Mouse (Mus musculus) kidney, embryonic 15.5 days (tissue): ENCODE data around the gene Ampd2. TPM values are rescaled to one million over a fixed set of nuclear protein-coding genes. Genes with fewer than 3 reads are reported as not detected.

Experiments used
- ATAC-seq: fragments of 200-750 bp; cut with Nextera tagmentation; replicated peaks from 2 replicates; pipeline ENCODE4 v1.8.0; 2017; ENCODE audit warnings: moderate TSS enrichment; ENCODE audit not compliant: low FRiP score
- H3K27ac ChIP-seq: fragments of 300-500 bp; sonication (generic); 2 replicates; pipeline ENCODE4 v1.5.1; 2015; ENCODE audit warnings: mild to moderate bottlenecking, inconsistent platforms
- H3K27me3 ChIP-seq: fragments of 300-500 bp; sonication (generic); 2 replicates; pipeline ENCODE4 v1.6.1; 2015; ENCODE audit warnings: inconsistent platforms
- H3K36me3 ChIP-seq: fragments of 300-500 bp; sonication (generic); 2 replicates; pipeline ENCODE4 v1.6.1; 2015; ENCODE audit warnings: inconsistent platforms
- H3K4me1 ChIP-seq: fragments of 300-500 bp; sonication (generic); 2 replicates; pipeline ENCODE4 v1.6.1; 2015; ENCODE audit warnings: inconsistent platforms
- H3K4me2 ChIP-seq: fragments of 300-500 bp; sonication (generic); 2 replicates; pipeline ENCODE4 v1.6.1; 2015; ENCODE audit warnings: moderate library complexity, mild to moderate bottlenecking, inconsistent platforms
- H3K4me3 ChIP-seq: fragments of 300-500 bp; sonication (generic); replicated peaks from 2 replicates; pipeline ENCODE4 v1.5.1; 2015; ENCODE audit warnings: mild to moderate bottlenecking, inconsistent platforms
- H3K9ac ChIP-seq: fragments of 300-500 bp; sonication (generic); 2 replicates; pipeline ENCODE4 v1.6.1; 2015; ENCODE audit warnings: mild to moderate bottlenecking, inconsistent platforms
- H3K9me3 ChIP-seq: fragments of 300-500 bp; sonication (generic); replicated peaks from 2 replicates; pipeline ENCODE4 v1.6.1; 2016; ENCODE audit warnings: inconsistent platforms
- WGBS: fragments of 180-500 bp; shearing (Covaris S2); methylation state at CpG from one replicate; pipeline ENCODE4 v1.1.7; 2015; ENCODE audit warnings: mixed read lengths; 5-methylcytosine and 5-hydroxymethylcytosine counted together
- polyA plus RNA-seq: library from polyadenylated mRNA; unstranded; fragments of >200 nt; fragmentation: Nextera tagmentation; extraction: Ambion mirVana; gene quantifications from 2 replicates; pipeline ENCODE4 v1.2.1, GENCODE M21; 2015

Ampd2 gene
- polyA plus RNA-seq, 1 experiment from 2014 or later = 66.2 TPM

DNA sequence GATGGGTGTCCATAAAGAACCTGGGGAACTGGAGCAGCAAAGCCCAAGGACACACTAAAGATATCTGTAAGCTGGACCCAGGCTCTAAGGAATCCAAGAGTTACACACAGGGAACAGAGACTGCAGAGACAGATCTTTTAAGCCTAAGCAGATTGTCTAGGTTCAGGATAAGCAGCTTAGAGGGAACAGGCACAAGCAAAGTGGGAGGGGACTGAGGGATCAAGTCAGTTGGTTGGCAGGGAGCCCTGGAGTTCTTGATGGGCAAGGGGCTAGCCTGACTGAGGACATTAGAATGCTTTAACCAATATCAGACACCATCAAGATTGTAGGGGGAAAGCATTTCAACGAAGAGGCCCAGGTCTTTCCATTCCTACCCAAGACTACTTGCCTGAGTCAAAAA, 7.7 kb upstream of the Ampd2 start:
- H3K27me3 ChIP-seq = no peaks in the 10 kb centered on the region
- H3K4me2 ChIP-seq = no peak overlapping the region
- H3K9me3 ChIP-seq = no peaks in the 10 kb centered on the region
- no peak overlapping the region for H3K27ac ChIP-seq
- no peak overlapping the region for H3K9ac ChIP-seq
- WGBS = 71% methylated on average over 1 of the region's 1 CpGs
- no peaks in the 10 kb centered on the region for H3K36me3 ChIP-seq
- H3K4me1 ChIP-seq = peaks cover 4% of the 10 kb centered on the region; the same call in 1 of the 2 replicates
- ATAC-seq = no peak
- no peak overlapping the region for H3K4me3 ChIP-seq

DNA sequence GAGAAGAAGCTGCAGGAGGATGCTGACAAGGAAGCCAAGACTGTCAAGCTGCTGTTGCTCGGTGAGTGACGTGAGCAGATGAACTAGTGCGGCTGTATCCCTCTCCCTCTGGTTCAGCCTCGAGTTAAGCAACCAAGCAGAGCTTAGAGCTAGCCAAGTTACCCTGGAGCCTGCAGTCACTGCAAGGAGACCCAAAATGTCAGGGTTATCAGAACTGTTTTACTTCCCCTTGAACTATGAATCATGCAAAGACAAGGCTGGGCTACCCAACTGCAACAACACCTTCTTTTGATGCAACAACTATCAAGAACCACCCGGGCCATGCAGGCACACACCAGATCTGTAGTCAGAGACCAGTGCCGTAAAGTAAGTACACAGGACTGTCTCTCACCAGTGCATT, 6.9 kb upstream of the Ampd2 start:
- H3K27ac ChIP-seq = no peak overlapping the region
- H3K27me3 ChIP-seq = no peaks in the 10 kb centered on the region
- peaks cover 11% of the 10 kb centered on the region for H3K4me1 ChIP-seq
- no peaks in the 10 kb centered on the region for H3K9me3 ChIP-seq
- no peak overlapping the region for H3K4me3 ChIP-seq
- 62% methylated on average over 6 of the region's 6 CpGs for WGBS
- H3K9ac ChIP-seq = no peak overlapping the region
- H3K36me3 ChIP-seq = no peaks in the 10 kb centered on the region
- H3K4me2 ChIP-seq = no peak overlapping the region
- no peak for ATAC-seq

DNA sequence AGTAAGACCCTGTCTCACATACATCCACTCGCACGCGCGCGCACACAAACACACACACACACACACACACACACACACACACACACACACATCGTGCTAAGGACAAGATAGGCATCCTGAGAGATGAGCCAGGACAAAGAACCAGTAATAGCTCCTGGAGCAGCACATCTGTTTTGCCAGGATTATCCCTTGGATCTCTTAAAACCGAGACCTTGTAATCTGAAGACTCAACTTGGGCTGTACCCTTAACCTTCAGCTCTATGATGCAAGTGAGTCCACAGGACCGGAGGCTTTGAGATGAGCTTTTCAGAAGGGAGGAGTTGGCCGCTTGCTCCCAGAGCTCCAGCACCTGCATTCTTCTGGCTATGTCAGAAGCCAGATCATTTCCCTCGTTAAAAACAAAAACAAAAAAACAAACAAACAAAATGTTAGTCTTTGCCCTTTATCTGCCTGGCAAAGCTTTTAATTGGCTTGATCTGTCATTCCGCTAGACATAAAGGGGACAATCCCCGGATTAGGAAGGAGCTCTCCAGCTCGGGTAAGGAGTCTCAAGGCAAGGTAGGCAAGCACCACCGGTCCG, 6.2 kb upstream of the Ampd2 start, which contains the start of gene Gnat2:
TSS of gene Gnat2 (plus strand) at position 254 of the 580 bp plus-strand sequence.
- no peak for ATAC-seq
- Histone ChIP-seq H3K27ac (no peak within 1 kb of the TSS), H3K4me2 (no peak within 1 kb of the TSS), H3K4me3 (no peak within 1 kb of the TSS), H3K36me3 (no peaks in the 10 kb centered on the region), H3K9ac (no peak within 1 kb of the TSS), H3K27me3 (no peaks in the 10 kb centered on the region), H3K4me1 (peaks cover 11% of the 10 kb centered on the region), H3K9me3 (no peaks in the 10 kb centered on the region)
- 82% methylated on average over 15 of the region's 15 CpGs for WGBS

DNA sequence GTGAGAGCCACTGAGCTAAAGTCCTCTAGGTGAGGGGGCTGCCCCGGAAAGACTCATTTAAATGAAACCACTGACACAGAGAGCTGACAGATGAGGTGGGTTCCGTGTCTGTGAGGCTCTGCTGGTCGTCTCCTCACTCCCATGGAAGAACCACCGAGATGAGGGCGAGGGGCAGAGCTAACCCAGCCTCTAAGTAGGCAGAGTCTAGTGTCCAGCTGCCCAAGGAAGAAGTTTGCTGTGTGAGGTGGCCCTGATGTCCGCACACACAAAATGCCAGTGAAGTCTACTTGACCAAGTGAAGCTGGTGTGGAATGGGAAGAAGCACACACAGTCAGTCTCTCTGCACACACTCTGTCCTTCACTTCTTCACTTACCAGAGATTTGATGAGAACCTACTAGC, 5.6 kb upstream of the Ampd2 start:
- no peak for ATAC-seq
- Histone ChIP-seq H3K9me3 (no peaks in the 10 kb centered on the region), H3K4me1 (peaks cover 16% of the 10 kb centered on the region), H3K4me2 (no peak overlapping the region), H3K4me3 (no peak overlapping the region), H3K9ac (no peak overlapping the region), H3K27me3 (no peaks in the 10 kb centered on the region), H3K36me3 (no peaks in the 10 kb centered on the region), H3K27ac (no peak overlapping the region)
- WGBS = 72% methylated on average over 6 of the region's 6 CpGs

DNA sequence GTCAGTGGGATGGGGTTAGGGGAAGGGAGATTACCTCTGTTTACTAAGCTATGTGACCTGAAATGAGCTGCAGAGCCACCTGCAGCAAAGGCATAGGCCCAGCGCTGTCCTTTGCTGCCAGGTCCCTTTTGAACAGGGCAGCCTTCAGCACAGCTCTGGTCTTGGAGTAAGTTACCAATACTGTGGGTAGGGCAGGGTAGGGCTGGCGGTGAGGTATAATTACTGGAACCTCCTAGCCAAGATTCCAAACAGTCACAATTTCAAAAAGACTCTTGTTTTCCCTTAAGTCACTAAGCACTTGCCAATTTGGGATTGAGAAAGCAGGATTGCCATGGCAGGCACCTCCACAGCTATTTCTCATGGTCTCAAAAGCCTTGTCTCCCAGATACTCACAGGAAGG, 4.1 kb upstream of the Ampd2 start:
- no peak overlapping the region for H3K27ac ChIP-seq
- H3K4me3 ChIP-seq = no peak overlapping the region
- H3K9ac ChIP-seq = no peak overlapping the region
- H3K4me1 ChIP-seq = peaks cover 22% of the 10 kb centered on the region
- no peaks in the 10 kb centered on the region for H3K27me3 ChIP-seq
- H3K9me3 ChIP-seq = no peaks in the 10 kb centered on the region
- H3K4me2 ChIP-seq = no peak overlapping the region
- ATAC-seq = no peak
- WGBS = 82% methylated on average over 2 of the region's 2 CpGs
- no peaks in the 10 kb centered on the region for H3K36me3 ChIP-seq

DNA sequence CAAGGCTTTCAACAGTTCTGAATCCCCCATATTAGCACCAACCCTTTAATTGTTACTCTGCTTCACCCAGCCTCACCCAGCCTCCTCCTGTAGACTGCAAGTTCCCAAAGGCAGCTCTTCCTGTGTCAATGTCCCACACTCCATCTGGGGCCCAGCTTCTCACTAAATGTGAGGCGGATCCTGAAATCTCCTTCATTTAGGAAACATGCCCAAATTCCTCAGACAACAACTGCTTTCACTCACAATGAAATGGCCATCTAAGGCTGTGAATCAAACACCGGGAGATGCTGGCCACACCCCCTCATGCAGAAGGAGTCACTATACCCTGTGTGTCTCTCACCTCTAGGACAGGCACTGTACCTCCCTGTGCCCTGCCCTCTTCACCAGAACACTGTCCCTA, 3.5 kb upstream of the Ampd2 start:
- no peak overlapping the region for H3K4me3 ChIP-seq
- H3K9ac ChIP-seq = no peak overlapping the region
- H3K9me3 ChIP-seq = no peaks in the 10 kb centered on the region
- ATAC-seq = no peak
- H3K27ac ChIP-seq = 0 out of 2 replicates have a peak overlapping the region, but pooled peaks have one; percentile 45
- 48% methylated on average over 2 of the region's 2 CpGs for WGBS
- no peaks in the 10 kb centered on the region for H3K27me3 ChIP-seq
- no peaks in the 10 kb centered on the region for H3K36me3 ChIP-seq
- peaks cover 24% of the 10 kb centered on the region for H3K4me1 ChIP-seq
- no peak overlapping the region for H3K4me2 ChIP-seq

DNA sequence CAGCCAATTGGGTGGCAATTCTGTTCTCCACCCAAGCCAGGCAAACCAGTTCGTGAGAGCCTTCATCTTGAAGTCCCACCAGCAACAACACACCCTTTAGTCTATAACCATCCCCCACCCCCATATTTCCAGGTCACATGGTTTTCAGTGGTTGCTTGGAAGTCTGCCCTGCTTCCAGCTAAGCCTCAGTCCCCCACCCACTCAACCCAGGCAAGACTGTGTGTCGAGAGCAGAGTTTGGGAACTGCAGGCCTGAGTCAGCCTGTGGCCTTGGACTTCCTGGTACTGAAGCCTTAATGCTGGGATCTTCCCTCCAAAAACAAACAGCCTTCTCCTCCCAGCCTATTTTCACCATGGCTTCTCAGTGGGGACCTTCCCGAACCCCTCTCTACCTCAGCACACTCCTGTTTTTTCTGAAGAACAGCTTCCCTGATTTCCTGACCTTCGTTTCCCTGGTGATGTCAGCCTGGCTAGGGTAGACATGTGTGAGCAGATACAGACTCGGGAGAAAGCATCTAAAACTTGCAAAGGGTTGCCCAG, 2.5 kb upstream of the Ampd2 start:
- 44% methylated on average over 5 of the region's 5 CpGs for WGBS
- Histone ChIP-seq H3K9me3 (no peaks in the 10 kb centered on the region), H3K9ac (no peak overlapping the region), H3K27me3 (no peaks in the 10 kb centered on the region), H3K36me3 (peaks cover under 1% of the 10 kb centered on the region; the same call in 1 of the 2 replicates), H3K27ac (peak overlapping the region; percentile 45), H3K4me2 (no peak overlapping the region), H3K4me3 (no peak overlapping the region), H3K4me1 (peaks cover 34% of the 10 kb centered on the region)
- ATAC-seq = no peak

DNA sequence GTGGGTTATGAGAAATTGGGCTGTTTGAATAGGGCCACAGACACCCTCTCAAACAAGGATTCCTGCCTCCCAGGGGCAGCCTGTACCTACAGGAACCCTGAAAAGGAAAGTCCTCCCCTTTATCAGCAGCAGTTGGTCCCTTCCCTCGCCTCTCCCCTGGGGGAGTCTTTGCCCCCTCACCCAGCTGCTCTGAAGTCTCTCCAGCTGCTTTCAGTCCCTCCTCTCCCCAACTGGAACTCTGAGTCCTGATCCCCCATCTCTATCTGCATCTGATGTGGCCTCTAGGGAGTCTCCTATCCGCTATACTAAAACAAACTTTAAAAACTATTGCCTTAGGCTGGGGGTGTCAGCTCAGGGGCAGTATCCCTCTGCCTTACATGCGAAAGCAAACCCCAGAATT, 878 bp upstream of the Ampd2 start:
- peaks cover 3% of the 10 kb centered on the region; the same call in 1 of the 2 replicates for H3K36me3 ChIP-seq
- H3K27me3 ChIP-seq = no peaks in the 10 kb centered on the region
- H3K9ac ChIP-seq = no peak overlapping the region
- no peaks in the 10 kb centered on the region for H3K9me3 ChIP-seq
- 80% methylated on average over 3 of the region's 3 CpGs for WGBS
- peak overlapping the region; percentile 86; the same call in 1 of the 2 replicates for H3K4me2 ChIP-seq
- peaks cover 50% of the 10 kb centered on the region for H3K4me1 ChIP-seq
- ATAC-seq = no peak
- peak overlapping the region; percentile 97; the same call in 1 of the 2 replicates for H3K27ac ChIP-seq
- 0 out of 2 replicates have a peak overlapping the region, but pooled peaks have one; percentile 60 for H3K4me3 ChIP-seq

DNA sequence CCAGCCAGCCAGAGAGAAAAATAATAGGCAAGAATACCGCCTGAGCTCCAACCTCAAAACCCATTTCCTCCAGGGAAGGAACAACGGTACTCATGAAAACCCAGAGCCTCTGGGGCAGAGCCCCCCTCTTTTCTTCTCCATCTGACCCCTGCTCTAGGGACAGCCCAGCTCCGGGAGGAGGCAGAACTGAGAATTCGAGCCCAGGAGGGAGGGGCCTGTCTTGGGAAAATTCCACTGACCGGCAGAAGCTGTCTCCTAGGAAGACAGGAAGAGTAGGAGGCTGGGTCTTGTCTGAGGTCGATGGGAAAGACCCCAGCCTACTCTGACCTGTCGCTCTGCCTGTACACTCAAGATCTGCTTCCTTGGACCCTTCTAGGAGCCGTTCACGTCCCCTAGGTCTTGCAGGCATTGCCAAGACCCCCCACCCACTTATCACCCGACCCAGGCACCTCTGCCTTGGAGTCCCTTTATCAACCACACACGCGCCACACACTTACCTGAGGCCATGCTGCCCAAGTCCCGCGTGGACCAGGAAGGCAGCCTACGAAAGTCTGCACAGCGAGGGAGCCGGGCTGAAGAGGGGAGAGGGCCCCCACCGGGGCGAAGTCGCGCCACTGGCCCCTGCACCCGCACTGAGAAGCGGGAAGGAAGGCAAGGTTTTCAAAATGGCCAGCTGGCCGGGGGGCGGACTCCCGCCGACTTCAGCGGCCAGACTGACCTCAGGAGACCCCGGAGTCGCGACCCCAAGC, 556 bp downstream of the Ampd2 start:
- Histone ChIP-seq H3K27me3 (no peaks in the 10 kb centered on the region), H3K4me1 (peaks cover 63% of the 10 kb centered on the region), H3K27ac (peak overlapping the region; percentile 97), H3K4me2 (peak overlapping the region; percentile 86), H3K36me3 (peaks cover 3% of the 10 kb centered on the region; the same call in 1 of the 2 replicates), H3K9ac (peak overlapping the region; percentile 55), H3K4me3 (peak overlapping the region; percentile 60), H3K9me3 (no peaks in the 10 kb centered on the region)
- ATAC-seq = peak; percentile 87
- WGBS = 0% methylated on average over 29 of the region's 31 CpGs

DNA sequence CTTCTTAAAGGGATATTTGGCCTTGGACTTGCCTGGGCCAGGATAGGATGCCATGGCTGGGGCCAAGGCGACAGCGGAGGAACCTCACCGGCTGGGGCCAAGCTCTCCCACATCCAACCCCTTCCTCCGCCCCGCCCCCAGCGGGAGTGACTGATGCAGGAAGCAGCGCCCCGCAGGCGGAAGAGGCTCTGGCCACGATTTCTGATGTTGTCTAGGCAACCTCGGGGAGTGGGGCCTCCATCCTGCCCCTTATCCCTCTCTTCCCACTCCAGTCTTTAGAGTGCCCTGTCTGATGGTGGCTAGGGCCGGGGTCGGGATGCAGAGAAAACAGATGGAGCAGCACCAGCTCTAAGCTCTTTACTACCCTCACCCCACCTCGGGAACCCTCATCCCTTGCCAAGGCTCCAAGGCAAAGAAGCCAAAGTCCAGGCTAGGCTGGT, 1.1 kb downstream of the Ampd2 start:
- peak; percentile 88 for ATAC-seq
- Histone ChIP-seq H3K4me2 (peak overlapping the region; percentile 86), H3K4me1 (peaks cover 67% of the 10 kb centered on the region), H3K27me3 (no peaks in the 10 kb centered on the region), H3K9me3 (no peaks in the 10 kb centered on the region), H3K36me3 (peaks cover 9% of the 10 kb centered on the region), H3K9ac (peak overlapping the region; percentile 55), H3K27ac (peak overlapping the region; percentile 97), H3K4me3 (peak overlapping the region; percentile 60)
- WGBS = under 1% methylated on average over 14 of the region's 14 CpGs

DNA sequence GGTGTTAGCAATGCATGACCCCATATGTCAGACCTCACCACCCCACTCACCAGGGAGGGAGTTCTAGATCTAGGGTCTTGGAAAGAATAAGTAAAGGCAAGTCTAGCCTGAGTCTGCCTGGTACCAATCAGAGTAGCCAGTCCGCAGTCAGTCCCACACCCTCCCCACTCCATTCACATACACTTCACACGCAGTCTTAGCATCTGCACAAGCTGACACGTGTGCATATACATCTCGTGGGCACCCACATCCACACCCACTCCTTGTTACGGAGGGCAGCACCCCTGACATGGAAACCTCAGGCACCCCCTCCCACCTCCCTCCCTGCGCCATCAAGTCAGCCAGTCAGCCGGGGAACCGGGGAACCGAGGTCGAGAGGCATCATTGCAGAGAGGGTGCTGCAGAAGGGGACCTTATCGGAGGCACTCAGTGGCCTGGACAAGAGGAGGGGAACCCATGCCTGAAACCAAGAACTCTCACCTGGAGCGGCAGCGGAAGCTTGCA, 1.6 kb downstream of the Ampd2 start:
- H3K27me3 ChIP-seq = no peaks in the 10 kb centered on the region
- H3K4me1 ChIP-seq = peaks cover 67% of the 10 kb centered on the region
- H3K4me3 ChIP-seq = peak overlapping the region; percentile 60
- H3K9ac ChIP-seq = peak overlapping the region; percentile 55
- WGBS = 11% methylated on average over 13 of the region's 13 CpGs
- no peak for ATAC-seq
- peaks cover 14% of the 10 kb centered on the region for H3K36me3 ChIP-seq
- H3K9me3 ChIP-seq = no peaks in the 10 kb centered on the region
- H3K4me2 ChIP-seq = peak overlapping the region; percentile 86
- peak overlapping the region; percentile 97 for H3K27ac ChIP-seq

DNA sequence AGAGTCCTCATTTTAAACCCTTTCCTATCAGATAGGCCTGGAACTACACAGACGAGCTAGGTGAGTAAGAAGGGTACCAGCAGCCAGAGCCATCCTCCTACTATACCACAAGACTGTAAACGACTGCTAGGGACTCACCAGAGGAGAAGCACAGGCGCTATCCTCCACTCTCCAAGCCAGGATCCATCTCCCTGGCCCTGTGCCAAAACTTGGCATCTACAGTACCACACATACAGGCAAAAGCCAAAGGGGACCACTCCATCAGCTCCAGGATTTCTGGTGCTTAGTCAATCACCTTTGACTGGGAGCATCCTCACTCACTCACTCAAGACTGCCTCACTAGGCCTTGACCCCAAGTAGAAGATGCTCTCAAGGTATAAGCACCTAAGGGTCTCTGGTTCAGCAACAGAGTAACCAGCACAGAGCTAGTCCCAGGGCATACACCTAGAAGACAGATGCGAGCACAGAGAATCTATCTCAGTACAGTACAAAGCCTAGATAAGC, 2.5 kb downstream of the Ampd2 start:
- peaks cover 22% of the 10 kb centered on the region for H3K36me3 ChIP-seq
- no peak for ATAC-seq
- no peak overlapping the region for H3K27ac ChIP-seq
- peak overlapping the region; percentile 60 for H3K4me3 ChIP-seq
- H3K4me1 ChIP-seq = peaks cover 60% of the 10 kb centered on the region
- 74% methylated on average over 4 of the region's 4 CpGs for WGBS
- no peaks in the 10 kb centered on the region for H3K9me3 ChIP-seq
- peak overlapping the region; percentile 86 for H3K4me2 ChIP-seq
- peak overlapping the region; percentile 55; the same call in 1 of the 2 replicates for H3K9ac ChIP-seq
- no peaks in the 10 kb centered on the region for H3K27me3 ChIP-seq
